Mouse (Mus musculus): Measurements from ENCODE around the gene Mycbp.
"Not testable (repeated sequence)": the region's sequence is repeated elsewhere in the genome, so short reads cannot be mapped to it uniquely, and the experiment has no call there.

Gene Mycbp

GRCm38 (mm10) chr4:123904333-123905125, at the start of gene Mycbp:
Gene Mycbp, plus strand, starts transcription at chr4:123904832.
- DNase-seq, result peak; percentile 99

- no peak for DNase-seq
Observed at GRCm38 (mm10) chr4:123856888-123857287, 47.7 kb upstream of the Mycbp start.

GRCm38 (mm10) chr4:123858090-123858489, 46.5 kb upstream of the Mycbp start:
- DNase-seq, result no peak

GRCm38 (mm10) chr4:123859379-123859778, 45.3 kb upstream of the Mycbp start, which contains the start of gene 4933427I04Rik:
Gene 4933427I04Rik, plus strand, starts transcription at chr4:123859679.
- no peak for DNase-seq

GRCm38 (mm10) chr4:123859803-123860202, 44.8 kb upstream of the Mycbp start:
- DNase-seq, result no peak

GRCm38 (mm10) chr4:123860621-123861020, 44.0 kb upstream of the Mycbp start:
- no peak for DNase-seq

GRCm38 (mm10) chr4:123893726-123894125, 10.9 kb upstream of the Mycbp start:
- no peak for DNase-seq

- DNase-seq, result no peak
Observed at GRCm38 (mm10) chr4:123894295-123894694, 10.3 kb upstream of the Mycbp start.

GRCm38 (mm10) chr4:123898696-123899095, 5.9 kb upstream of the Mycbp start:
- DNase-seq, result peak; percentile 22

- no peak for DNase-seq
Observed at GRCm38 (mm10) chr4:123903432-123903831, 1.2 kb upstream of the Mycbp start.

GRCm38 (mm10) chr4:123905126-123905668, 565 bp downstream of the Mycbp start:
- no peak for DNase-seq

GRCm38 (mm10) chr4:123911503-123911902, 6.9 kb downstream of the Mycbp start:
- no peak for DNase-seq

- DNase-seq, result no peak
Observed at GRCm38 (mm10) chr4:123912431-123912830, 7.8 kb downstream of the Mycbp start.

- peak; percentile 100 for DNase-seq
Observed at GRCm38 (mm10) chr4:123916748-123917547, 12.3 kb downstream of the Mycbp start, which contains the start of gene Rragc. Gene Rragc, plus strand, starts transcription at chr4:123917446.

- no peak for DNase-seq
Observed at GRCm38 (mm10) chr4:123917548-123918140, 13.0 kb downstream of the Mycbp start, which contains the start of gene 4930535I16Rik. Gene 4930535I16Rik, minus strand, starts transcription at chr4:123918022.

- no peak for DNase-seq
Observed at GRCm38 (mm10) chr4:123918851-123919250, 14.2 kb downstream of the Mycbp start.

- no peak for DNase-seq
Observed at GRCm38 (mm10) chr4:123921055-123921565, 16.5 kb downstream of the Mycbp start.

- no peak for DNase-seq
Observed at GRCm38 (mm10) chr4:123927961-123928360, 23.3 kb downstream of the Mycbp start.

GRCm38 (mm10) chr4:123929994-123930393, 25.4 kb downstream of the Mycbp start:
- DNase-seq, result no peak

GRCm38 (mm10) chr4:123934306-123934705, 29.7 kb downstream of the Mycbp start:
- DNase-seq, result no peak

GRCm38 (mm10) chr4:123936059-123936458, 31.4 kb downstream of the Mycbp start:
- DNase-seq, result no peak

- peak; percentile 74 for DNase-seq
Observed at GRCm38 (mm10) chr4:123939838-123940237, 35.2 kb downstream of the Mycbp start.

GRCm38 (mm10) chr4:123940878-123941277, 36.2 kb downstream of the Mycbp start:
- DNase-seq, result not testable (repeated sequence)

Data from kidney, adult 18-20 months (tissue).